Mouse (Mus musculus) regulatory T cell (primary cell): ENCODE measurements around the gene Shisal2b.
"Not testable (repeated sequence)": the region's sequence is repeated elsewhere in the genome, so short reads cannot be mapped to it uniquely, and the experiment has no call there.

ENCODE experiments used
- in situ Hi-C: fragments of 300-600 bp; cut with MboI, MseI; formaldehyde crosslinking; loops from one replicate; pipeline ENCODE4 v1.15.1; 2025; ENCODE audit warnings: high pct_unique_total_duplicates

Shisal2b gene

DNA sequence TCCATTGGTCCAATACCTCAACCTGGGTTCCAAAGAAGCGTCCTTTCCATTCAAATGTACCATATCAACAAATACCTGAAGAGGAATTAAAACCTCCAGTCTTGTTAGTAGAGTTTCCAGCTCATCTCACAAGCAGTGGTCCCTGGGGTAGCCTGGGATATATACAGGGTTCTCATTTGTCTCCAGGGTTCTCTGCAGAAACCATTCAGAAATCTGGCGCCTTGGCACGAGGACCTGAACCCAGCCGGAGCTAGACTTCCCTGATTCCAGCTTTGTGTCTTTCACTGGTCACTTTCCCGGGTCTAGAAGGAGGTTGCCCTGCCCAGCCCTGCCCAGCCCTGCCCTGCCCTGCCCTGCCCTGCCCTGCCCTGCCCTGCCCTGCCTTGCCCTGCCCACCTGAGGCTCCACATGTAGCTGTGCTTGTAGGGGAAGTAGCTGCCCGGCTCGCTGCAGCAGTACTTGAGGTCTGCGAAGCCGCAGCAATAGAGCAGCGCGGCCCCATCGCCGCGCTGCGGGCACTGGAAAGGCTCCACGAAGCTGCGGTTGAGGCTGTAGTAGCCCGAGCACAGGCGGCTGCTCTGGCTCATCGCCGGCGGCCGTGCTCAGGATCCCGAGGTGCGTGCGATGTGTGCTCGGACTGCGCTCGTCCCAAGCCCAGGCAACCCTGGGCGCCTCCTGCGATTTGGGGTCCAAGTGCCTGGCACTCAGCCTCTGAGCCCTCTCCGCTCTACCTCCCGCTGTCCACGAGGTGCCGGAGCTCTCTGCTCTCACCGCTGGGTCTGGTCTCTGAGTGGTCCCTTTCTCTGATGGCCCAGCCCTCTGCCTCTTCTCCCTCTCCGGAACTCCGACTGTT lies at the start of gene Shisal2b:
Gene Shisal2b (minus strand): TSS at position 767 of the 853 bp plus-strand sequence.
- in situ Hi-C loops: no loop called here

DNA sequence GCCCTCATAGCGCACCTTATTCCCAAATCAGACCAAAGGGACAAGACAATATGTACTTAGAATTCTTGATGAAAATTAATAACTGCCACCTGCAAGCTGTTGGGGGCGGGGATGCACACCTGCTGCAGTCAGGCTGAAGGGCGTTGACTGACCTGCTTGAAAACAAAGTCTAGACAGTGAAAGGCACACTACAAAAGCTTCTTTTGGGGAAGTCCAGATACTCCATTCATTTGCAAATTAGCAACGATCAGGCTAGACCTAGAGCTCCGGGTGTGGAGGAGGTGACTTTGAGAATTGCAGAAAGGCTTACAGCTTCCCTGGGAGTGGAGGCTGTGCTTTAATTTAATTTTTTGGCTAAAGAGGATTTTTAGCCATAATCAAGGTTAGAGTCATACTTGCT lies 47.9 kb upstream of the Shisal2b start:
- in situ Hi-C loops: not testable (repeated sequence)

GRCm38 (mm10) chr13:104911006-104911405 lies 47.3 kb upstream of the Shisal2b start:
- in situ Hi-C loops: not testable (repeated sequence)

- in situ Hi-C loops: no loop called here
These were observed 45.0 kb upstream of the Shisal2b start for GRCm38 (mm10) chr13:104908691-104909090.

DNA sequence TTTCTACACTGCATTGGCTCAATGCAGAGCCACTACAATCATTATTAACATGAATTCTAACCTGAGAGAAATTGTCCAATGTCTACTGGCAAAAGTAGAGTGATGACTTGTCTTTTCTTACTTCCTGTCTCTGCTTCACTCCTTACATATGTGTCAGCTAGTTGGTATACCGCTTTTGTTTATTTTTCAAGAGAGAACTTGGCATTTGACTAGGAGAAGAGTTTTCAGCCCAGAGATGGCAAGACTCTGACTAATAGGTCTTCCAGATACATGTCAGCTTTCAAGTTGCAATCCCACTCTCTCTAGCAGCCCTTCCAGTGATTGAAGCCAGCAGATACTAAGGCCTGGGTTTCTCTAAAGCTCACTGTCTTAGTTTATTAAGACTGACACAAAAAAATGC lies 31.1 kb upstream of the Shisal2b start:
- in situ Hi-C loops: no loop called here

- in situ Hi-C loops: no loop called here
These were observed 28.6 kb upstream of the Shisal2b start for GRCm38 (mm10) chr13:104892337-104892736.

DNA sequence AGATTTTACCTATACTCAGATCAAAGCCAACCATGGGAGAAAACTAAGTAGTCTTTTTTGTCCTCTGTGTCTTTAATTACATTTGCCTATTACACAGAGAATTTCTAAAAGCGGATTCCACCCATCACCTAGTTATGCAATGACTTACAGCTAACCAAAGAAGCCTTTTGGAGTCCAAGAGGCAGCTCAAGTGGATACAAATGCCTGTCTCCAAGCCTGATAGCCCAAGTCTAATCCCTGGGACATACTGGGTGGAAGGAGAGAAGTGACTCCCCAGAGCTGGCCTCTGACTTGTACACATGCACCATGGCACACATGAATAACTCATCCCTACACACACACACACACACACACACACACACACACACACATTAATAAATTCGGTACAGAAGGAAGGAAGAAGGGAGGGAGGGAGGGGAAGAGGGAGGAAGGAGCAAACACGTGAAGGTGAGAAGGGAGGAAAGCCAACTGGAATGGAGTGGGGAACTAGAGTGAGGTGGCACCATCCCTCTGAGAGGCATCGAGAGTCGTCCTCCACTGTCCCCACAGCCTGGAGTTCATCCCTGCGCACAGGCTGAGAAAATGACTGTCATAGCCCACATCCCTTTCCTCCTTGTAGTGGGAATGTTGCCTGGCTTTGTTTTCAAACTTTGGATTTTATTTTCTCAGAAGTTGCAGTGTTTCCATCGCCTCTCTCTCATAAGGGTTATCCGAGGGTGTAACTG lies 22.8 kb upstream of the Shisal2b start:
- in situ Hi-C loops: no loop called here

GRCm38 (mm10) chr13:104883566-104884249 lies 20.0 kb upstream of the Shisal2b start:
- in situ Hi-C loops: no loop called here

GRCm38 (mm10) chr13:104878508-104878907 lies 14.8 kb upstream of the Shisal2b start:
- in situ Hi-C loops: no loop called here

DNA sequence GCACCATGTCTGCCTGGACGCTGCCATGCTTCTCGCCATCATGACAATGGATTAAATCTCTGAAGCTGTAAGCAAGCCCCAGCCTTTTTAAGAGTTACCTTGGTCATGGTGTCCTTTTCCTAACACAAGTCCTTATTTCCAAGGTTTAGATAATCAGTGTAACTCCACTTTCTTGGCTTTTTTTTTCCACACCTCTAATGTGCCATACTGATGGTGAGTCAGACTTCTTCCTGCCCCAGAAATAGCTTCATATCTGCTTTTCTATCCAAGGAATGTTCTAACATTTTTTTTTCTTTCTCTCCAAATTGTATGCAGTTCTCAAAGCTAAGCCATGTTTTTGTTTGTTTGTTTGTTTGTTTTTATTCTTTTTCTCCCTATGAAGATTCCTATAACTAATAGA lies 6.2 kb upstream of the Shisal2b start:
- in situ Hi-C loops: no loop called here

DNA sequence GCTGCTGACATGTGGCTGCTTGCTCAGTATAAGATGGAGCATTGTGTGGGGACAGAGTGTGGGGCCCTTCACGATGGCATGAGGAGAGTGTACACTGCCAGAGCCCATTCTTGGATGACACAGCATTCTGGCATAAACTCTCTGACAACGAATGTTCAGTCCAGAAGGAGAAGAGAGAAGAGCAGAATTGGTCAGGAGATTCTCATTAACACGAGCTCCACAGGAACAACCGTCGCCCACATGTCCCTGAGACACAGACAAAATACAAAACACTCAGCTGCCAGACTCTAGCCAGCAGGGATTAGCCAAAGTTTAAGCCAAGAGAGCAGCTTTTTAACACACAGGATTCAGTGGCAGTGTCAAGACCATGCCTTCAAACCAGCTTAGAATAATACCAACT lies 3.0 kb upstream of the Shisal2b start:
- in situ Hi-C loops: no loop called here

DNA sequence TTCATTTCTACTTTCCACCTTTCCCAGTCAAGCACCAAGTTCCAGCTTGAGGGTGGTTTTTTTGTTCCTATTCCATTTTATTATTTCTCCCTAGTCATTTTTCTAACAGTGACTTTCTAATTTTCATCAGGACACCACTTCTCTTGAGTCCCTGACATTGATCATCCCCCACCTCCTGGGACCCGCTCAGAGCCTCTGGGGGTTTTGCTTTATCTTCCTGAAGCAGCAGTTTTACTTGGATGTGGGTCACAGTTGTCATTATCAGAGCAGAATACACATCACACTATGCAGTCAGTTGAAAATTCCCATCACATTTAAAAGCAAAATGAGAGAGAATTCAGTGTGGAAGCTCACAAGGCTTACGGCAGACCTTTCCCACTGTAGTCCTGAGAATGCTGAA lies 10.0 kb downstream of the Shisal2b start:
- in situ Hi-C loops: no loop called here

- in situ Hi-C loops: no loop called here
These were observed 20.2 kb downstream of the Shisal2b start for GRCm38 (mm10) chr13:104843295-104844089.

- in situ Hi-C loops: no loop called here
These were observed 21.8 kb downstream of the Shisal2b start for GRCm38 (mm10) chr13:104841937-104842336.

DNA sequence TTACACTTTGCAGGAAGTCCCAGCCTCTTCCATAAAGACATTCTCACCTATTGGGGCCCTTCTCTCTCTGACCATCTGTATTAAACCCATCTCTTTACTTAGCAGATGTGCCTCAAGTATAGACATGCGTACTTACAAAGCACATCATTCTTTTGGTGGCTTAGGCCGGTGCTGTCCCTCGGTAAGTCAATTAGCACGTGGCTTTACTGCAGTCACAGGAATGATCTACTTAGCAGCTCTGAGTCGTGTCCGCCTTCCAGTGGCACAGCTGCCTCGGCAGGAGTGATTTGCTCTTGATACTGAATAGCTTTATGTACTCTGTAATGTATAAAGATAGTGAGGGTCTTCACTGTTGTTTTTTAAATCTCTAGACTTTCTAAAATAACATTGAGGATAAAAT lies 26.1 kb downstream of the Shisal2b start:
- in situ Hi-C loops: no loop called here

GRCm38 (mm10) chr13:104832811-104833210 lies 30.9 kb downstream of the Shisal2b start:
- in situ Hi-C loops: no loop called here

DNA sequence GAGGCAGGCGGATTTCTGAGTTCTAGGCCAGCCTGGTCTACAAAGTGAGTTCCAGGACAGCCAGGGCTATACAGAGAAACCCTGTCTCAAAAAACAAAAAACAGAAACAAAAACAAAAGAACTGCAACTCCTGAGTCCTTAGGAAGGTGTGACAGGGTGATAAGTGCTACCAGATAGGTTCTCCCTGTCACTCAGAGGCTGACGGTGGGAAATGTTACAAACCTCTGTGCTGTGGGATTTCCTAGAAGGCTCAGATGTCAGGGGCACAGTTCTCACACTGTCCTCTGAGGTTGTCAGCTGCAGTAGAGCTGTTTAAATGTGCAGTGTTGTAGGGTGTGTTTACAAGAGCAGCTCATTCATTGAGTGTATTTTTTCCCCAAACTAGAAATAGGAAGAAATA lies 38.2 kb downstream of the Shisal2b start:
- in situ Hi-C loops: no loop called here

DNA sequence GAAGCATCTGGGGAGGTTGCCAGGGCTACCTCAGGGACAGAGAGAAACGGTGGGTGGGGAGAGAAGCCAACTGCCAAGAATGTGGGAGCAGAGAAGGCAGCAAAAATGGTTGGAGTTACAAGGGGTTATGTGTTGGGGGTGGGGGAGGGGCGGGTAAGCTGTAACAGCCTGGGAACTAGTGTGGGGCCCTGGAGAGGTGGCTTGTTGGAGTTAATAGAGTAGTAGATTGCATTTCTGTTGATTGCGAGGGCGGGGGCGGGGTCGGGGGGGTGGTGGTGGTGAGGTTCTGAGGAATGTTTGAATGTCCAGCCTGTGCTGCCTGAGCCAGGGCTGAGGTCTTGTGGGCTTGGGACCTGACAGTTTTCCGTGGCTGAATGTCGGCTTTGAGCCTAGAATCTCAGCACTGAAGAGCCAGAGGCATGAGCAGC lies 41.3 kb downstream of the Shisal2b start:
- in situ Hi-C loops: no loop called here

- in situ Hi-C loops: no loop called here
These were observed 41.8 kb downstream of the Shisal2b start for GRCm38 (mm10) chr13:104821908-104822307.

DNA sequence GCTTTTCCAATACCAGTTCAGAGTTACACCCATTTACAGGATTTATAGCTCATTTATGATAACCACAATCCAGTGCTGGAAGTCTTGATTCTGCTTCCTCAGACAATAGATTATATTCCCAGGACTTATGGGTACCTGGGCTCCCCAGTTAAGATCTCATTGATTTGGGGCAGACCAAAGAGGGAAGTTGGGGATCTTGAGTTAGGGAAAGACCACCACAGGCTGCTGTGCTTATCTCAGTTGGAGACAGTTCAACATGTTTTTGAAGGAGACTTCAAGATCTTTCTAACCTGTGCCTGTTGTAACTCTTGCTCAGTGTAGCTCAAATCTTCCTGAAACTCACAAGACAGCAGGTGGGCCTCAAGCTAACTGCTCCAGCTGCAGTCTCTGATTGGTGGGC lies 42.5 kb downstream of the Shisal2b start:
- in situ Hi-C loops: no loop called here

DNA sequence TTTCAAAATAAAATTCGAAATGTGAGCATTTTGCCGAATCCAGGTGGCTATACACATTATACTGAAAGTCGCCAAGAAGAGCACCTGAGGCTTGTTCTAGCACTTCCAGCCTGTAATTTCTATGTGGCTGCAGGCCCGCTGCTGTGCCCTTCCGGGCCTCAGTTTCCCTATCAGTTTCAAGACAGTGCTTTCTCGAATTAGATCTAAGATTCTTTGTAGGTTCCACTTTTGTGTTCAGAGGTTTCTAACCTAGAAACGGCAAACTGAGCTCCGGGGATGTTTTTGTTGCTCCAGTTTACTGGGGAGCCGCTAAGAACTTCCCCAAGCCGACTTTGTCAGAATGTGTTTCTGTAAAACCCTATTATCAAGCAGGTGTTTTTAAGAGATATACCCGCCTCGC lies 46.0 kb downstream of the Shisal2b start:
- in situ Hi-C loops: loop anchor here (5.0 kb wide), 1 partner anchor 115 kb away; no protein-coding TSS in a partner anchor
